Mouse (Mus musculus) C2C12 (cell line): ENCODE measurements around the gene AL732309.1.

Experiments
- CEBPB ChIP-seq: IDR thresholded peaks from one replicate; pipeline ENCODE4 v1.6.1; 2011; ENCODE audit warnings: low read depth, mild to moderate bottlenecking, control low read depth, moderate library complexity
- CTCF ChIP-seq: IDR thresholded peaks from one replicate; pipeline ENCODE4 v1.5.1; 2011; ENCODE audit not compliant: control insufficient read depth, insufficient read depth, insufficient read length
- MYOD1 ChIP-seq: IDR thresholded peaks from one replicate; pipeline ENCODE4 v1.6.1; 2011; ENCODE audit warnings: low read depth; ENCODE audit not compliant: control insufficient read depth, insufficient read length

GRCm38 (mm10) chr2:25210686-25211085 is 36.0 kb downstream of the AL732309.1 start:
- TF ChIP-seq CTCF, result no peak
- no peak for TF ChIP-seq MYOD1
- TF ChIP-seq CEBPB, result no peak
